Mouse (Mus musculus) urinary bladder, postnatal 36 days (tissue): Measurements from ENCODE around the gene Chit1.

Experiments used
- DNase-seq, 2 experiments: peaks; one replicate each; pipeline ENCODE4 v3.0.0; 2022; ENCODE audit warnings: low spot score in 2 of 2, mixed read lengths in 1 of 2

Gene Chit1

GRCm38 (mm10) chr1:134079477-134080163, 31.4 kb upstream of the Chit1 start:
- DNase-seq = no peak

- no peak for DNase-seq
These were observed 30.6 kb upstream of the Chit1 start for GRCm38 (mm10) chr1:134080406-134080805.

GRCm38 (mm10) chr1:134080881-134081450, 30.1 kb upstream of the Chit1 start:
- no peak for DNase-seq

GRCm38 (mm10) chr1:134082987-134083516, 28.0 kb upstream of the Chit1 start:
- DNase-seq = no peak

GRCm38 (mm10) chr1:134083676-134084075, 27.4 kb upstream of the Chit1 start:
- DNase-seq = no peak

- no peak for DNase-seq
These were observed 26.9 kb upstream of the Chit1 start for GRCm38 (mm10) chr1:134084128-134084527.

GRCm38 (mm10) chr1:134086017-134086416, 25.0 kb upstream of the Chit1 start:
- DNase-seq = no peak

GRCm38 (mm10) chr1:134086811-134087398, 24.1 kb upstream of the Chit1 start:
- no peak for DNase-seq

- DNase-seq = no peak
These were observed 22.0 kb upstream of the Chit1 start for GRCm38 (mm10) chr1:134089074-134089473.

- no peak for DNase-seq
These were observed 19.2 kb upstream of the Chit1 start for GRCm38 (mm10) chr1:134091851-134092250.

GRCm38 (mm10) chr1:134092368-134092767, 18.7 kb upstream of the Chit1 start:
- no peak for DNase-seq

GRCm38 (mm10) chr1:134092852-134093770, 17.9 kb upstream of the Chit1 start:
- peak; percentile 92 to 94 for DNase-seq

- no peak for DNase-seq
These were observed 17.1 kb upstream of the Chit1 start for GRCm38 (mm10) chr1:134093771-134094526.

- DNase-seq = no peak
These were observed 15.9 kb upstream of the Chit1 start for GRCm38 (mm10) chr1:134095033-134095612.

- no peak for DNase-seq
These were observed 15.3 kb upstream of the Chit1 start for GRCm38 (mm10) chr1:134095721-134096120.

- peak in 1 of 2 experiments; percentile 42 for DNase-seq
These were observed 14.6 kb upstream of the Chit1 start for GRCm38 (mm10) chr1:134096264-134096934.

- no peak for DNase-seq
These were observed 13.8 kb upstream of the Chit1 start for GRCm38 (mm10) chr1:134097080-134097855.

GRCm38 (mm10) chr1:134097956-134098725, 12.9 kb upstream of the Chit1 start:
- peak; percentile 59 to 72 for DNase-seq
